Mouse (Mus musculus) thymus, postnatal 25 days (tissue): ENCODE measurements around the gene Cyb5rl.

Source experiments
- DNase-seq: peaks from one replicate; pipeline ENCODE4 v3.0.0; 2022

The Cyb5rl gene

GRCm38 (mm10) chr4:107117741-107118385, 51.1 kb downstream of the Cyb5rl start:
- no peak for DNase-seq

- DNase-seq = no peak
Observed at GRCm38 (mm10) chr4:107119056-107119455, 52.3 kb downstream of the Cyb5rl start.

DNA sequence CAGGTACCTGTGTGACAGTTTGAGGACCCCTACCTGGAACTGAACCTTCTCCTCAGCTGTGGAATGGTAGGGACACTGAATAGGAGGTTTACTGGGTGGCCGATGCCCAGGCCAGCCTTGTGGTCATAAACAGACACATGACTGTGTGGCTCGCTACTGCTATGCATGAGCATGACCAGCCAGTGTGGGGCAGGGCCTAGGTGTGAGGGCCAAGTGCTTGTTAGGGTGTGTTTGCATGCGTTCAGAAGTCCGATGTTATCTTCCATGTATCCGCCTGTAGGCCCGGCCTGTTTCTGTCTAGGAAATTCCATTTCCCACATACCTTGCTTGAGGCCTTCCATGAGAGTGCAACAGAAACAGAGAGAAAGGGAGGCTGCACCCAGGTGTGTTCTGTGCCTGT, 53.9 kb downstream of the Cyb5rl start:
- no peak for DNase-seq

DNA sequence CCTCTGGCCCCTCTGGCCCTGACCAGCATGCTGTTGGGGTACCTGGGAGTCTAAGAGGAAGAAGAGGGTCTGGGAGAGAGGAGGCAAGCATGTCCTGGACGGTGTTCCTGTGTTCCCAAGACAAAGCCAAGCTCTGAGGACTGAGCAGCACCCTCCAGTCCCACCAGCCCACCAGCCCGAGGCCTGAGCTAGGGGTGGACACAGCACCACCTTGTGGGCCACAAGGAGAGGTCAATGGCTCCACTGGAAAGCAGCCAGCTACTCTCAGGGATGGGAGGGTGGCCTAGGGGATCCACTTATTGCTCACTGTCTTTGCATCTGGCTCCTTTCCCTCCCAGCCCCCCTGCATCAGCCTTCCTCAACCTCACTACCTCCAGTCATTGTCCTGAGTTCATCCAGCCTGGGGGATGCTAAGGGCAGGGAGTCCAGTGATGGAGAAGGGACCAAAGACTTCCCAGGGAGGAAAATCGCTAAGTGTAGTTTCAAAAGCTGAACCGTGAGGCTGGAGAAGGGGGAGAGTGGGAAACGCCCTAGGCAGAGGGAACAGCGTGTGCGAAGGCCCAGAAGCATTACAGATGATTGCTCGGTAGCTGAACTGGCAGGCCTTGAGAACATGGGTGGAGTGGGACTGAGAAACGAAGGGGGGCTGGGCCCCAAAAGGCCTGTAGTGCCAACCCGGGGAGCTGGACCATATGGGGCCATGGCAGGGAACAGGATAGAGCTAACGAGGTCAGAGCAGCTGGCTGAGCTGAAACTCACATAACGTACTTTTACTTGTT, 54.6 kb downstream of the Cyb5rl start:
- no peak for DNase-seq

DNA sequence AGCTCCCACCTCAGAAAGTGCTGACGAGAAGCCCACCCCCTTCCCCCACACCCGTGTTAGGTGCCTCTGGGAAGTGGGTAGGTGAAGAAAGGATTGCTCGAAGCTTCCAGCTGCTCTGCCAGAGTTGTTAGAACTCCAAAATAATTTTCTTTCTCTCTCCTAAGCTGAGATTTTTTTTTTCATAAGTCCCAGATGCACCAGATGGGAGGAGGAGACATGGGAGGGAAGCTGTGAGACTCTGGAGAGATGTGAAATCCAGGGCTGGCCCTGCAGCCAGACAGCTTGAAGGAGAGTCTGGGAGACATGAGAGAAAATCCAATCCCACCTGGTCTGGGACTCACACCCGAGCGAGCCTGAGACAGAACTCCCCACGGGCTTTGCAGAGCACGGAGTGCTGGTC, 57.6 kb downstream of the Cyb5rl start:
- no peak for DNase-seq

DNA sequence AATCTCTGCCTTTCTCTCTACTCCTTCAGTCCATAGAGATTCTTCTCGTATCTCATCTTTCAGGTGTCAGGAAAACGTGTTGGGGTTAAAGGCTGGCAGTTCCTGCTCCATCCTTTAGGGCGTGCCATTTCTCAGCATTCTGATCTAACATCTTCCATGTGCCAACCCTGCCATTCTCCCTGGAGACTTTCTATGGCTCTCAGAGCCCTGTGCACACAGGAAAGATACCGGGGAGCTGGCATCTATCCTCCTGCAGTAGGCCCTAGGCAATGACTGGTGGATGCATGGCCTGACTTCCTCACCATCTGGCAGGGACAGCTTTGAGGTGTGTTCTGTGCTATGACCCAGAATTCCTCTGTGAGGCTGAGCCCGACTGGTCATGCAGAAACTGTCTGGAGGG, 58.3 kb downstream of the Cyb5rl start:
- no peak for DNase-seq

- no peak for DNase-seq
Observed at GRCm38 (mm10) chr4:107126389-107126788, 59.6 kb downstream of the Cyb5rl start.

DNA sequence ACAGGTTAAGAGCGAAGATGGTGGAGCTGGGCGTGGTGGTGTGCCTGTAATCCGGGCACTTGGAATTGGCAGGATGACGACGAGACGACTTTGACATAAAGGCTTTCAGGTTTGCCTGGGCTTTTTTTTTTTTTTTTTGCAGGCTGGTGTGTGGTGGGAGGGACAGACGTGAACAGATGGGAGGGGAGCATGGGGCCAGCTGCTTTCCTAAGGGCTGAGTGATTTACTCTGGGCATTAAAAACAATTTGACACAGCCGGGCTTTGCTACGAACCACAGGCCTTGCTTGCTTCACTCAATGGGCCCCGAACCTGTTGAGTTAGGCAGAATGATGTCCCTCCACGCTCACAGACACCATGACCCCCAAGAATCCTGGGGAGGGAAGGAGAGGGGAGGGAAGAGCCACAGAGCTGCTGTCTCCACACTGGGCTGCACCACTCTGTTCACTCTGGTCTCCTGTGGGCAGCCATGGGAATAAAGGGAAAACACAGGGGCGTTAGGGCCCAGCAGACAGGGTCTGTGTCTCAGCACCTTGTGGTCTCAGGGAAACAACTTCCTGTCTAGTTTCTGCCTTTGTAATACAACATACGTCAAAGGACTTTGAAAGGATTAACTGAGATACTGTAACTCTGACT, 60.2 kb downstream of the Cyb5rl start:
- no peak for DNase-seq

DNA sequence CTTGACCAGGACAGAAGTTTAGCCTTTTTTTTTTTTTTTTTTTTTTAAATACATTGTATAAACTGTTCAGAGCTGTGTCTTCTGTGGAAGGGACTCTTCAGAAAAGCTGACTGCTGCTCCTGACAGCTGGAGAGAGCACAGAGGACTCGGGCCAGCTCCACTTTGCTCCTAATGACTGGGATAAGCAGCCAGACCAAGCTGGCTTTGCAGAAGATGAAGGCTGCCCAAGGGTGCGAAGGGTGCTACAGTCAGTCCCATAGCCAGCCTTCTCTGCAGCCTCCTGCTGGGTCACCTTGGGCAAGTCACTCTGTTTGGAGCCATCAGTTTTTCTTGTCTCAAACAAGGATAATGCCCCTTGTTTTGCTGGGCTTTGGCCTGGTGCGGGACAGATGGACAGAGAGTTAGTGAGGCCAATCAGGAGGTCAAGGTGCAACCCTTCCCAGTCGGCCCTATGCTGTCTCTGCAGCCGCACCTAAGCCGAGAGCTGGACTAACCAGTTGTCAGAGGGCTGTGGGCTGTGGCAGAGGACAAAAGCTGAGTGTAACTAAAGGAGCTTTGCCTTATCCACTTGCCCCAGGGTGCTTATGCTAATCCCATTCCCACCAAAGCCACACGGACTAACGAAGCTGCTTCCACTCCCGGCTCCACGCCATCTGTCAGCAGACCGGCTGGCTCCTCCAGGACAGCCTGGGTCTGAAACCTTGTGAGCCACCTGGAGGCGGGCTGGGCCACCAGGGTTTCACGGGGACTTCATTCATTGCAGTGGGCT, 61.3 kb downstream of the Cyb5rl start:
- DNase-seq = no peak

DNA sequence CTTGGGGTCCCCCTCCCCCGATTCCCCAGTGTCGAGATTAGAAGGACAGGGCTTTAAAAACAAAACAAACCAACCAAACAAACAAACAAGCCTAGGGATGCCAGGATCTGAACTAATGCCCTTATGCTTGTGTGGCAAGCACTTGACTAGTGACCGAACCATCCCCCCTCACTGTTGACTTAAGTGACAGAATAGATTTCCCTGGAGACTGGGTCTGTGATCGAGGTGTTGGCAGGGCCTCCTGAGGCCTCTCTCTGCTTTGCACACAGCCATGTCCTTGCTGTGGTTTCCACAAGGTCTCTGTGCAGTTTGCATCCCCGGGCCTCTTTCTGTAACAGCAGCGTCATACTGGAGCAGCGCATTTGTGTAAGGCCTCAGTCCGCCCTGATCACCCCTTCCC, 62.6 kb downstream of the Cyb5rl start:
- no peak for DNase-seq

- DNase-seq = peak; percentile 50
Observed at GRCm38 (mm10) chr4:107130534-107130933, 63.7 kb downstream of the Cyb5rl start.

- DNase-seq = no peak
Observed at GRCm38 (mm10) chr4:107134891-107135290, 68.1 kb downstream of the Cyb5rl start.

DNA sequence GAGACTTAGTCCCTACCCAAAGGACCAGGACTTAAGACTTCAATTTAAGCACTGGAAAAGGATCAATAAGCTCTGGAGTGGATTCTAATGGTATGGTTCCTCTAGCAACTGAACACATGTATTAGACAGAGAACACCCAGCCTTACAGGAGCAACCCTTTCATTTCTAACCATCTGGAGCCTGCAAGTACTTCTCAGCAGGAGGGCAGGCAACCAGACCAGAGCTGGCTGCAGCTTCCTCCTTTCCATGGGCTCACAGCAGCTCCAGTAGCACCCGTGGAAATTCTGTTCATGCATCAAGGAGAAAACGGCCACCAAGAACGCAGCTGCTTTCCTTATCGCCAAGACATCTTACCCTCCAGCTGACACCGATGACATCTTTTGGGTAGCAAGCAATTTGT, 68.9 kb downstream of the Cyb5rl start:
- no peak for DNase-seq

- no peak for DNase-seq
Observed at GRCm38 (mm10) chr4:107136531-107136930, 69.7 kb downstream of the Cyb5rl start.
